Mouse (Mus musculus) MEL (cell line): ENCODE data around the gene Vmn1r223. TPM values are rescaled to one million over a fixed set of nuclear protein-coding genes. Genes with fewer than 3 reads are reported as not detected.
"Not testable (repeated sequence)": the region's sequence is repeated elsewhere in the genome, so short reads cannot be mapped to it uniquely, and the experiment has no call there.

ENCODE experiments used
- DNase-seq: peaks from one replicate; pipeline ENCODE4 v3.0.0; 2011; ENCODE audit warnings: low read depth, low spot score
- H3K27ac ChIP-seq: 2 replicates; pipeline ENCODE4 v1.5.1; 2012; ENCODE audit warnings: low read depth, mild to moderate bottlenecking, control low read depth, low read length, moderate library complexity; ENCODE audit not compliant: control insufficient read depth
- H3K27me3 ChIP-seq, 2 experiments: fragments of 150-350 bp in 1 of 2; sonication (generic) in 1 of 2; 2 replicates each; pipeline ENCODE4 v1.6.1; 2012; ENCODE audit warnings: low read length in 2 of 2, mild to moderate bottlenecking in 2 of 2, improper control_type of control experiment in 1 of 2, moderate library complexity in 1 of 2; ENCODE audit not compliant: insufficient read depth in 2 of 2, control insufficient read depth in 1 of 2
- H3K36me3 ChIP-seq, 2 experiments: 2 replicates each; pipeline ENCODE4 v1.6.1; 2012 to 2014; ENCODE audit warnings: low read length in 2 of 2, improper control_type of control experiment in 1 of 2, inconsistent platforms in 1 of 2, mild to moderate bottlenecking in 1 of 2; ENCODE audit not compliant: insufficient read depth in 2 of 2, control insufficient read depth in 1 of 2
- H3K4me1 ChIP-seq, 2 experiments: fragments of 150-350 bp in 1 of 2; sonication (generic) in 1 of 2; 2 replicates each; pipeline ENCODE4 v1.6.1; 2012; ENCODE audit warnings: low read length in 2 of 2, improper control_type of control experiment in 1 of 2, mild to moderate bottlenecking in 1 of 2; ENCODE audit not compliant: insufficient read depth in 2 of 2, control insufficient read depth in 1 of 2
- H3K4me3 ChIP-seq, 2 experiments: fragments of 150-350 bp in 1 of 2; sonication (generic) in 1 of 2; 2 replicates each; pipeline ENCODE4 v1.5.1; 2012; ENCODE audit warnings: low read depth in 2 of 2, low read length in 2 of 2, mild to moderate bottlenecking in 2 of 2, moderate library complexity in 2 of 2, control low read depth in 1 of 2, improper control_type of control experiment in 1 of 2; ENCODE audit not compliant: control insufficient read depth in 1 of 2, insufficient read depth in 1 of 2
- H3K79me2 ChIP-seq: 2 replicates; pipeline ENCODE4 v1.6.1; 2012; ENCODE audit warnings: mild to moderate bottlenecking, low read length, moderate library complexity; ENCODE audit not compliant: control insufficient read depth, poor library complexity, insufficient read depth
- H3K9ac ChIP-seq: 2 replicates; pipeline ENCODE4 v1.6.1; 2012; ENCODE audit warnings: low read depth, mild to moderate bottlenecking, control low read depth, low read length, moderate library complexity; ENCODE audit not compliant: control insufficient read depth, poor library complexity, severe bottlenecking
- H3K9me3 ChIP-seq: fragments of 150-350 bp; sonication (generic); replicated peaks from 2 replicates; pipeline ENCODE4 v1.6.1; 2012; ENCODE audit warnings: mild to moderate bottlenecking, low read length, improper control_type of control experiment, moderate library complexity; ENCODE audit not compliant: insufficient read depth
- BHLHE40 ChIP-seq: IDR thresholded peaks from 2 replicates; pipeline ENCODE4 v1.6.1; 2012; ENCODE audit warnings: low read depth, mild to moderate bottlenecking, inconsistent platforms, low read length, improper control_type of control experiment, borderline replicate concordance
- CHD1 ChIP-seq: IDR thresholded peaks from 2 replicates; pipeline ENCODE4 v1.6.1; 2012; ENCODE audit warnings: low read depth, mild to moderate bottlenecking, inconsistent platforms, low read length, improper control_type of control experiment
- CTCF ChIP-seq, 3 experiments: IDR thresholded peaks in 2 of 3; conservative IDR thresholded peaks in 1 of 3; 2 replicates each; pipeline ENCODE4 v1.5.1; 2011 to 2012; ENCODE audit warnings: low read length in 3 of 3, low read depth in 2 of 3, mild to moderate bottlenecking in 2 of 3, improper control_type of control experiment in 1 of 3, inconsistent platforms in 1 of 3, mixed read lengths in 1 of 3, moderate library complexity in 1 of 3; ENCODE audit not compliant: control insufficient read depth in 1 of 3, insufficient read depth in 1 of 3, poor library complexity in 1 of 3, severe bottlenecking in 1 of 3
- E2F4 ChIP-seq: IDR thresholded peaks from 2 replicates; pipeline ENCODE4 v1.6.1; 2011; ENCODE audit warnings: low read depth, low read length, improper control_type of control experiment, borderline replicate concordance
- GABPA ChIP-seq: IDR thresholded peaks from 2 replicates; pipeline ENCODE4 v1.6.1; 2012; ENCODE audit warnings: low read depth, mild to moderate bottlenecking, inconsistent platforms, low read length, improper control_type of control experiment, moderate library complexity
- HCFC1 ChIP-seq: IDR thresholded peaks from 2 replicates; pipeline ENCODE4 v1.6.1; 2012; ENCODE audit warnings: low read depth, mild to moderate bottlenecking, inconsistent platforms, low read length, improper control_type of control experiment, moderate library complexity
- MAZ ChIP-seq: IDR thresholded peaks from 2 replicates; pipeline ENCODE4 v1.6.1; 2012; ENCODE audit warnings: low read depth, mild to moderate bottlenecking, inconsistent platforms, low read length, improper control_type of control experiment
- MYC ChIP-seq: IDR thresholded peaks from 2 replicates; pipeline ENCODE4 v1.6.1; 2011; ENCODE audit warnings: low read depth, mild to moderate bottlenecking, low read length, improper control_type of control experiment, moderate library complexity
- POLR2A ChIP-seq, 2 experiments: IDR thresholded peaks; 2 replicates each; pipeline ENCODE4 v1.6.1; 2011 to 2012; ENCODE audit warnings: low read length in 2 of 2, mild to moderate bottlenecking in 2 of 2, control low read depth in 1 of 2, improper control_type of control experiment in 1 of 2, low read depth in 1 of 2, moderate library complexity in 1 of 2; ENCODE audit not compliant: control insufficient read depth in 1 of 2, insufficient read depth in 1 of 2, poor library complexity in 1 of 2
- POLR2AphosphoS2 ChIP-seq: IDR thresholded peaks from 2 replicates; pipeline ENCODE4 v1.6.1; 2011; ENCODE audit warnings: low read length, improper control_type of control experiment
- RAD21 ChIP-seq: IDR thresholded peaks from 2 replicates; pipeline ENCODE4 v1.6.1; 2011; ENCODE audit warnings: mild to moderate bottlenecking, low read depth, low read length, improper control_type of control experiment
- SIN3A ChIP-seq: IDR thresholded peaks from 2 replicates; pipeline ENCODE4 v1.6.1; 2012; ENCODE audit warnings: low read length, improper control_type of control experiment, inconsistent platforms
- TAL1 ChIP-seq: IDR thresholded peaks from 2 replicates; pipeline ENCODE4 v1.6.1; 2012; ENCODE audit warnings: mild to moderate bottlenecking, inconsistent platforms, low read length, moderate library complexity, mixed read lengths
- TBP ChIP-seq: IDR thresholded peaks from 2 replicates; pipeline ENCODE4 v1.8.0; 2011; ENCODE audit warnings: low read depth, low read length, improper control_type of control experiment
- TCF12 ChIP-seq: IDR thresholded peaks from 2 replicates; pipeline ENCODE4 v1.6.1; 2014; ENCODE audit warnings: low read depth, mild to moderate bottlenecking, inconsistent platforms, low read length, improper control_type of control experiment, moderate library complexity
- UBTF ChIP-seq: IDR thresholded peaks from 2 replicates; pipeline ENCODE4 v1.6.1; 2012; ENCODE audit warnings: low read depth, mild to moderate bottlenecking, inconsistent platforms, low read length, improper control_type of control experiment, moderate library complexity, borderline replicate concordance; ENCODE audit not compliant: insufficient read depth
- USF1 ChIP-seq: IDR thresholded peaks from 2 replicates; pipeline ENCODE4 v1.6.1; 2014; ENCODE audit warnings: low read depth, mild to moderate bottlenecking, inconsistent platforms, low read length, improper control_type of control experiment, moderate library complexity
- USF2 ChIP-seq, 2 experiments: IDR thresholded peaks; 2 replicates each; pipeline ENCODE4 v1.6.1; 2011 to 2012; ENCODE audit warnings: improper control_type of control experiment in 2 of 2, low read length in 2 of 2, borderline replicate concordance in 1 of 2, inconsistent platforms in 1 of 2, low read depth in 1 of 2, mild to moderate bottlenecking in 1 of 2; ENCODE audit not compliant: insufficient read depth in 1 of 2
- ZC3H11A ChIP-seq: IDR thresholded peaks from 2 replicates; pipeline ENCODE4 v1.6.1; 2012; ENCODE audit warnings: low read depth, mild to moderate bottlenecking, inconsistent platforms, low read length, improper control_type of control experiment
- ZMIZ1 ChIP-seq: IDR thresholded peaks from 2 replicates; pipeline ENCODE4 v1.6.1; 2012; ENCODE audit warnings: low read depth, mild to moderate bottlenecking, inconsistent platforms, low read length, improper control_type of control experiment, moderate library complexity
- polyA plus RNA-seq, 2 experiments: library from polyadenylated mRNA; stranded (reverse) in 1 of 2; unstranded in 1 of 2; fragments of >175 nt in 1 of 2; fragments of >200 nt in 1 of 2; gene quantifications; 2 replicates each; pipeline versions ENCODE4 v1.2.1 to v1.2.4; 2012; ENCODE audit warnings: low replicate concordance in 2 of 2, low read depth in 1 of 2; ENCODE audit not compliant: insufficient read length in 2 of 2, insufficient read depth in 1 of 2, missing spikeins in 1 of 2
- total RNA-seq: library from RNA; depleted of rRNA; stranded (reverse); fragments of 300-350 nt; gene quantifications from 2 replicates; pipeline ENCODE4 v1.2.3, GENCODE M21; 2012

The Vmn1r223 gene
- total and polyA plus RNA-seq, 3 experiments = not detected

DNA sequence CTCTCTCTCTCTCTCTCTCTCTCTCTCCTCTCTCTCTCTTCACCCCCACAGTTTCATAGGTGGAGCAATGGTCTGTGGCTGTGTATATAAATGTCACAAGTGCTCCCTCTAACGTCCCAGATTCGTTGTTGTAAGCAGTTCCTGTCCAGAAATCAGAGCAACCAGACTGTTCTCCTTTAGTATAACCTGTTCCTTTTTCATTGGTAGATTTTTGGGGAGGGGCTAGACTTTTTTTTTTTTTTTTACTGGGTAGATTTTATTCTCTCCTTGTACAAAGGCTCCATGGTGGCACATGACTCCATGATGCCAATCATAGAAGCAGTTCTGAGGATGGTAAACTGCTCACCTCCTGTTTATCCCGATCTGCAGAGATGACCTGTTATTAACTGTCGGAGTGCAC is 22.2 kb downstream of the Vmn1r223 start:
- H3K4me1 ChIP-seq, H3K36me3 ChIP-seq, DNase-seq, H3K27me3 ChIP-seq, H3K9me3 ChIP-seq, H3K9ac ChIP-seq, H3K27ac ChIP-seq, H3K4me3 ChIP-seq, H3K79me2 ChIP-seq: not testable (repeated sequence)

DNA sequence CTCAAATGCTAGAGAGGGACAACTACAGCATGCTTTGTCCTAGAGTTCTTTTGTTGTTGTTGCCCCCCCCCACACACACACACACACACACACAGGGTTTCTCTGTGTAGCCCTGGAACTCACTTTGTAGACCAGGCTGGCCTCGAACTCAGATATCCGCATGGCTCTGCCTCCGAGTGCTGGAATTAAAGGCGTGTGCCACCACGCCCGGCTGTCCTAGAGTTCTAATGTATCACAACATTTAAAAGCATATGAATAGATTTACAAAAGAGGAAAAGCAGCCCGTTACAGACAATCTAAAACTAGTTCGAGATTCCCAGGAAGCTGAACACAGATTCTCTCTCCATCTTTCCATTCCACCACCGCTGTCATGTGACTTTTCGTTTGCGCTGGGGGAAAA is 22.7 kb downstream of the Vmn1r223 start:
- Histone ChIP-seq H3K9me3 (no peaks in the 10 kb centered on the region), H3K9ac (no peak overlapping the region), H3K79me2 (no peaks in the 10 kb centered on the region), H3K36me3 (no peaks in the 10 kb centered on the region), H3K27me3 (no peaks in the 10 kb centered on the region), H3K4me1 (no peaks in the 10 kb centered on the region), H3K27ac (no peak overlapping the region), H3K4me3 (no peak overlapping the region)
- no peak for TF ChIP-seq USF2 (IDR thresholded peaks at IDR 0.05; ENCODE audit: borderline replicate concordance in 1 of 2, insufficient read depth in 1 of 2, low read depth in 1 of 2, low read length in 2 of 2)
- TF ChIP-seq ZMIZ1 = no peak
- TF ChIP-seq RAD21 = no peak
- TF ChIP-seq CTCF (IDR thresholded peaks at IDR 0.05 in 2 of 3, conservative IDR thresholded peaks at IDR 0.05 in 1 of 3; ENCODE audit: control insufficient read depth in 1 of 3, insufficient read depth in 1 of 3, low read depth in 2 of 3, low read length in 3 of 3, poor library complexity in 1 of 3, severe bottlenecking in 1 of 3) = no peak
- TF ChIP-seq TCF12 = no peak
- DNase-seq = no peak

DNA sequence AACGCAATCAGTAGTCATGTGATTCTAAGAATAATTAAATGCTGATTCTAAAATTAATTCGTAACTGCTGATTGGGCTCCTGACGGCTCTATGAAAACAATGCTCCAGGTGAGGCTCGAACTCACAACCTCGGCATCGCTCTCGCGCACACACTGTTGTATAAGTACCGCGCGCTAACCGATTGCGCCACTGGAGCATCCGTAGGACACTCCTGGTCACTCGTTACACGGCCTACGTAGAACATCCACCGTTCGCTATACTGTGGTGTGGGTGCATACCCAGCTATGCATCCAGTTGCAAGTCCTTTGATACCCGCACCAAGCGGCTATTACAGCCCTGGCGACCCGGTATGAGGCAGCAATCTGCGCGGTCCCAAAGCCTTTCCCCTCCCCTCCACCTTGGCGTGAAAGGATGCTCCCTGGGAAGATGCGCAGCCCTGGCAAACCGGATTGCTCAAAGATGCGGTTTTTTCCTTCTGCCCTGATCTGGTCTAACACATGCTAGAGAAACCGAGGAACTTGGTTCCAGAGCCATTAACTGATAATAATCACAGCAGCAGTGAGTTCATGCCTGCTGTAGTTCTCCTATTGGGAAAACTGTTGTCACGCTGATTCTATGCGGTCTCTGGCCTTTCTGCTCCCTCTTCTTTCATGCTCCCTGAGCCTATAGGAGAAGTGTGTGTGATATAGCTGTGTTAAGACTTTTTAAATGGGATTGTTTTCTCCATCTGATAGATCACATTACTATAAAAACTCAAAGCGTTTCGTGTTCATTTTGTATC is 23.6 kb downstream of the Vmn1r223 start:
- Histone ChIP-seq H3K27me3 (no peaks in the 10 kb centered on the region), H3K36me3 (no peaks in the 10 kb centered on the region), H3K4me1 (no peaks in the 10 kb centered on the region), H3K79me2 (no peaks in the 10 kb centered on the region), H3K4me3 (no peak overlapping the region), H3K9ac (no peak overlapping the region), H3K27ac (no peak overlapping the region), H3K9me3 (no peaks in the 10 kb centered on the region)
- DNase-seq = no peak
- no peak for TF ChIP-seq HCFC1
- TF ChIP-seq TBP = 0 out of 2 replicates have a peak, but pooled peaks have one; percentile 39

DNA sequence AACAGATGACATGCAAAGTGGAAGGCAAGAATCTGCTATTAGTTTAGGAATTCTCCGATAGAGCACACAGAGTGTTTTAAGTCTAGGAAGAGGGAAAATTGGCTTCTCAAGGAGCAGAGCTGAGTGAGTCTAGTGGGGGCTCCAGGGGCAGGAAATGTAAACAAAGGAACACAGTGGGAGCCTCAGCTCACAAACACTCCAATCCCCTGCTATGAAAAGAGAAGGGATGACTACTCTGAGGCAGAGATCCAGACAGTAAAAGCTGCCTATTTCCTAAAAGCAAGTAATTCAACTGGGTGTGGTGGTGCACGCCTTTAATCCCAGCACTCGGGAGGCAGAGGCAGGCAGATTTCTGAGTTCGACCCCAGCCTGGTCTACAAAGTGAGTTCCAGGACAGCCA is 32.6 kb downstream of the Vmn1r223 start:
- Histone ChIP-seq H3K79me2 (no peaks in the 10 kb centered on the region), H3K27ac (no peak overlapping the region), H3K27me3 (no peaks in the 10 kb centered on the region), H3K4me1 (no peaks in the 10 kb centered on the region), H3K4me3 (no peak overlapping the region), H3K9me3 (no peaks in the 10 kb centered on the region), H3K9ac (no peak overlapping the region), H3K36me3 (no peaks in the 10 kb centered on the region)
- DNase-seq = no peak
- TF ChIP-seq POLR2A (IDR thresholded peaks at IDR 0.05; ENCODE audit: control insufficient read depth in 1 of 2, insufficient read depth in 1 of 2, low read depth in 1 of 2, low read length in 2 of 2, poor library complexity in 1 of 2) = no peak
- no peak for TF ChIP-seq HCFC1
- no peak for TF ChIP-seq TBP
- no peak for TF ChIP-seq MYC
- no peak for TF ChIP-seq SIN3A
- no peak for TF ChIP-seq TAL1
- no peak for TF ChIP-seq POLR2AphosphoS2
- TF ChIP-seq E2F4 = no peak
- no peak for TF ChIP-seq ZC3H11A
- TF ChIP-seq UBTF = no peak
- no peak for TF ChIP-seq GABPA
- no peak for TF ChIP-seq CHD1
- no peak for TF ChIP-seq BHLHE40
- TF ChIP-seq USF1 = no peak
- no peak for TF ChIP-seq MAZ
